Mouse (Mus musculus) E14TG2a.4 (cell line): ENCODE results near the gene Zpr1.

Experiments used
- CTCF ChIP-seq: conservative IDR thresholded peaks from 2 replicates; pipeline ENCODE4 v1.5.1; 2014; ENCODE audit warnings: low read length
- NANOG ChIP-seq: IDR thresholded peaks from 2 replicates; pipeline ENCODE4 v1.6.1; 2014; ENCODE audit warnings: borderline replicate concordance, low read length, mixed read lengths

DNA sequence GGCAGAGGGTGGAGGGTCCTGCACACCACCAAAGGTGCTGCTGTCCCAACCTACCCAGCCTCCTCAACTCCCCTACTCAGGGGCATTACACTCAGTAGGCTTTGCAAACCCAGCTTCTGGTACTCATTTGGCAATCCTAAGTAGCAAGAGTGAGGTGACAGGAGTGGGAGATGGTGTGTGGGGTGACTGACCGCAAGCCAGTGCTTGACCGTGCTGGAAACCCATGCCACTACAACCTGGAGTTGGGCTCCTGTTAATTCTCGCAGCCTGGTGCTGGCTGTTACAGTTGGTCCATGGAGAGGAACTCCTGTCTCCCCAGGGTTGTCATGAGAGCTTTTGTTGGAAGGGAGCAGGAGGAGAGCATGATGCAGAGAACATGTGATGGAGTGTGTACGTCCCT lies 2.1 kb upstream of the Zpr1 start:
- no peak for TF ChIP-seq CTCF
- no peak for TF ChIP-seq NANOG
